Mouse (Mus musculus): ENCODE data around the gene Zp3. TPM values are rescaled to one million over a fixed set of nuclear protein-coding genes. Genes with fewer than 3 reads are reported as not detected.

Gene Zp3
- polyA plus RNA-seq, 1 experiment from 2014 or later: 0.58 TPM

- no peak for ATAC-seq (ENCODE audit: low read depth)
- H3K9me3 ChIP-seq (ENCODE audit: control insufficient read depth, low read length): no peaks in the 10 kb centered on the region
- no peak overlapping the region for H3K4me3 ChIP-seq (ENCODE audit: low read depth, low read length)
- no peak overlapping the region for H3K4me2 ChIP-seq (ENCODE audit: low read depth, low read length)
- no peaks in the 10 kb centered on the region for H3K4me1 ChIP-seq (ENCODE audit: control insufficient read depth, insufficient read depth, low read length)
- H3K27ac ChIP-seq (replicated peaks; ENCODE audit: low read depth, low read length): no peak overlapping the region
- no peaks in the 10 kb centered on the region for H3K36me3 ChIP-seq (ENCODE audit: control insufficient read depth, insufficient read depth, low read length)
- no peak overlapping the region for H3K9ac ChIP-seq (ENCODE audit: low read depth, low read length)
- WGBS: 56% methylated on average over 5 of the region's 5 CpGs
- no peak for DNase-seq (ENCODE audit: low spot score)
- H3K27me3 ChIP-seq (replicated peaks; ENCODE audit: control insufficient read depth, insufficient read depth, low read length): no peaks in the 10 kb centered on the region
Observed at GRCm38 (mm10) chr5:135940587-135940986, 39.3 kb upstream of the Zp3 start.

DNA sequence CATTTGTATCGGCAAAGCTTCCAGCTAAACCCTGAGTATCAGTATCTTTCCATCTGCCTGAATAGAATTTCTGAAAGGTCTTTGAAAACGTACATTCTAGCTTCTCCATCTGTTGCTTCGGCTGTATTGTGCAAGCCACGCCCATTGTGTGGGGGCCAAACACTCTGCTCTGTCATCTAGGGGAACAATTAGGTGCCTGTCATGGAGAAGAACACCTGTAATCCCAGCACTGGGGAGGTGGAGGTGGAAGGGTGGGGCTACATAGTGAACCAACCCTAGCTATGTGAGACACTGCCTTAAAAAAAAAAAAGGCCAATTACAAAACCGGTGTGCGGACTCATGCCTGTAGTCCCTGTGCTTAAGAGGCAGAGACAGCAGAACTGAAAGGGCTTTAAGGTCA lies 37.2 kb upstream of the Zp3 start:
- 71% methylated on average over 6 of the region's 6 CpGs for WGBS
- Histone ChIP-seq H3K36me3 (ENCODE audit: control insufficient read depth, insufficient read depth, low read length) (no peaks in the 10 kb centered on the region), H3K9ac (ENCODE audit: low read depth, low read length) (no peak overlapping the region), H3K9me3 (ENCODE audit: control insufficient read depth, low read length) (no peaks in the 10 kb centered on the region), H3K27me3 (replicated peaks; ENCODE audit: control insufficient read depth, insufficient read depth, low read length) (no peaks in the 10 kb centered on the region), H3K4me1 (ENCODE audit: control insufficient read depth, insufficient read depth, low read length) (peaks cover 5% of the 10 kb centered on the region; the same call in 1 of the 2 replicates), H3K4me3 (ENCODE audit: low read depth, low read length) (no peak overlapping the region), H3K4me2 (ENCODE audit: low read depth, low read length) (no peak overlapping the region), H3K27ac (replicated peaks; ENCODE audit: low read depth, low read length) (no peak overlapping the region)
- no peak for ATAC-seq (ENCODE audit: low read depth)
- no peak for DNase-seq (ENCODE audit: low spot score)

- peak overlapping the region; percentile 25; the same call in 1 of the 2 replicates for H3K4me2 ChIP-seq (ENCODE audit: low read depth, low read length)
- 50% methylated on average over 10 of the region's 10 CpGs for WGBS
- no peaks in the 10 kb centered on the region for H3K27me3 ChIP-seq (replicated peaks; ENCODE audit: control insufficient read depth, insufficient read depth, low read length)
- H3K4me1 ChIP-seq (ENCODE audit: control insufficient read depth, insufficient read depth, low read length): peaks cover 5% of the 10 kb centered on the region; the same call in 1 of the 2 replicates
- H3K9ac ChIP-seq (ENCODE audit: low read depth, low read length): no peak overlapping the region
- no peak overlapping the region for H3K4me3 ChIP-seq (ENCODE audit: low read depth, low read length)
- no peaks in the 10 kb centered on the region for H3K9me3 ChIP-seq (ENCODE audit: control insufficient read depth, low read length)
- 0 out of 2 replicates have a peak overlapping the region, but pooled peaks have one; percentile 18 for H3K27ac ChIP-seq (replicated peaks; ENCODE audit: low read depth, low read length)
- H3K36me3 ChIP-seq (ENCODE audit: control insufficient read depth, insufficient read depth, low read length): no peaks in the 10 kb centered on the region
- peak; percentile 77 for DNase-seq (ENCODE audit: low spot score)
- ATAC-seq (ENCODE audit: low read depth): peak; percentile 56
Observed at GRCm38 (mm10) chr5:135945916-135946408, 33.9 kb upstream of the Zp3 start.

GRCm38 (mm10) chr5:135946621-135947020 lies 33.3 kb upstream of the Zp3 start:
- Histone ChIP-seq H3K9me3 (ENCODE audit: control insufficient read depth, low read length) (no peaks in the 10 kb centered on the region), H3K4me2 (ENCODE audit: low read depth, low read length) (no peak overlapping the region), H3K27me3 (replicated peaks; ENCODE audit: control insufficient read depth, insufficient read depth, low read length) (no peaks in the 10 kb centered on the region), H3K36me3 (ENCODE audit: control insufficient read depth, insufficient read depth, low read length) (no peaks in the 10 kb centered on the region), H3K4me3 (ENCODE audit: low read depth, low read length) (no peak overlapping the region), H3K9ac (ENCODE audit: low read depth, low read length) (no peak overlapping the region), H3K4me1 (ENCODE audit: control insufficient read depth, insufficient read depth, low read length) (peaks cover 5% of the 10 kb centered on the region; the same call in 1 of the 2 replicates), H3K27ac (replicated peaks; ENCODE audit: low read depth, low read length) (no peak overlapping the region)
- DNase-seq (ENCODE audit: low spot score) (peak; percentile 19), ATAC-seq (ENCODE audit: low read depth) (peak; percentile 20; the same call in 1 of the 2 replicates)
- WGBS: 81% methylated on average over 5 of the region's 5 CpGs

GRCm38 (mm10) chr5:135950710-135951412 lies 29.0 kb upstream of the Zp3 start:
- Histone ChIP-seq H3K27me3 (replicated peaks; ENCODE audit: control insufficient read depth, insufficient read depth, low read length) (no peaks in the 10 kb centered on the region), H3K4me1 (ENCODE audit: control insufficient read depth, insufficient read depth, low read length) (peaks cover 4% of the 10 kb centered on the region; the same call in 1 of the 2 replicates), H3K9me3 (ENCODE audit: control insufficient read depth, low read length) (no peaks in the 10 kb centered on the region), H3K4me3 (ENCODE audit: low read depth, low read length) (no peak overlapping the region), H3K4me2 (ENCODE audit: low read depth, low read length) (no peak overlapping the region), H3K36me3 (ENCODE audit: control insufficient read depth, insufficient read depth, low read length) (no peaks in the 10 kb centered on the region), H3K9ac (ENCODE audit: low read depth, low read length) (no peak overlapping the region), H3K27ac (replicated peaks; ENCODE audit: low read depth, low read length) (no peak overlapping the region)
- DNase-seq (ENCODE audit: low spot score) (no peak), ATAC-seq (ENCODE audit: low read depth) (no peak)
- WGBS: 82% methylated on average over 11 of the region's 11 CpGs

GRCm38 (mm10) chr5:135951660-135952059 lies 28.2 kb upstream of the Zp3 start:
- WGBS: 95% methylated on average over 2 of the region's 2 CpGs
- no peak for DNase-seq (ENCODE audit: low spot score)

DNA sequence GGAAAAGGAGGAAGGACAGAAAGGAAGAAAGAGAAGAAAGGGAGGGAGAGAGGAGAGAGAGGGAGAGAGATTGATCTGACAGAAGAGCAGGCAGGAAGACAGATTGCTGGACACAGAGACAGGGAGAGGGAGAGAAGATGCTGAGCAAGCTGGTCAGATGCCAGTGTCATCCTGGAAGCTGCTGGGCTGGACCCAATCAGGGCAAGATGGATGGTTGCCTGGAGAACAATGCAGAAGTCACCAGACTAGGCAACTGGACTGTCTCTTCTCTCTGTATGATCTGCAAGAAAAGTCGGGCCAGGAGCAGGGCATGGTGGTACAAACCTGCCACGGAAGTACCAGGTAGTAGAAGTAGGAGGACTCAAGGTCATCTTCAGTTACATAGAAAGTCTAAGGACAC lies 27.1 kb upstream of the Zp3 start:
- H3K27ac ChIP-seq (replicated peaks; ENCODE audit: low read depth, low read length): no peak overlapping the region
- WGBS: 86% methylated on average over 2 of the region's 2 CpGs

More at GRCm38 (mm10) chr5:135951660-135952059, 28.2 kb upstream of the Zp3 start:
- Histone ChIP-seq H3K4me2 (ENCODE audit: low read depth, low read length) (no peak overlapping the region), H3K9me3 (ENCODE audit: control insufficient read depth, low read length) (no peaks in the 10 kb centered on the region), H3K27ac (replicated peaks; ENCODE audit: low read depth, low read length) (no peak overlapping the region), H3K27me3 (replicated peaks; ENCODE audit: control insufficient read depth, insufficient read depth, low read length) (no peaks in the 10 kb centered on the region), H3K9ac (ENCODE audit: low read depth, low read length) (no peak overlapping the region), H3K36me3 (ENCODE audit: control insufficient read depth, insufficient read depth, low read length) (no peaks in the 10 kb centered on the region), H3K4me3 (ENCODE audit: low read depth, low read length) (no peak overlapping the region), H3K4me1 (ENCODE audit: control insufficient read depth, insufficient read depth, low read length) (peaks cover 1% of the 10 kb centered on the region; the same call in 1 of the 2 replicates)
- no peak for ATAC-seq (ENCODE audit: low read depth)

DNA sequence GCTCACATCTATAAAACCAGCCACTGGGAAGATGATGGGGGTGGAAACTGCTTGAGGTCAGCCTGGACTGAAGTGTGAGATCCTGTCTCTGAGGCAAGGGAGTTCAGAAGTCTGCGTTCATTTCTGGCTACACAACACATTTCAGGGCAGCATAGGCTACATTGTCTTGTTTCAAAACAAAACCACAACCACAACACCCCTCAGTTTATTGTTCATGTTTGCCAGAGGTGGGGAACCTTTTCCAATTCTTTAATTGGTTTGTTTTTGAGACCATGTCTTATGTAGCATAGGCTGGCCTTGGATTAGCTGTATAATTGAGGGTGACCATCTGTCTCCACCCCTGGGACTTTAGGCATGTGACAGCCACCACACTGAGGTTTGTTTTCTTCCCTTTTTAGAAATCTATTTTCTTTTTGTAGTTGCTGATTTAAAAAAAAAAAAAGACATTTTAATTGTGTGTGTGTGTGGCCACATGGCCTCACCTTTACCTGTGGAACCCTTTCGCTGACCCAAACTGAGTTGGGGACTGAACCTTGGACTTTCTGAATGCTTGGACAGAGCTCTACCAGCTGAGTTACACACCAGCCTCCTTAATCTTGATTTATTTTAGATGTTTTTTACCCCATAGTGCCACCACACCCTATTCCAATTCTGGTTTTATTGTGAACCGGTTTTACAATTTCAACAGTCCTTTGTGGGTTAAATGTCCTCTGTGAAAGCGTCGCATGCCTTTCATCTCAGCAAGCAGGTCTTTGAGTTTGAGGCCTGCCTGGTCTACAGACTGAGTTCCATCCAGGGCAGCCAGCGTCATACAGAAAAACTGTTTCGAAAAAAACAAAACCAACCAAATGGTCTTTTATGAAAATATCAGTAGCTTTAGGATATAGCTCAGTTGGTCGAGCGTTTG lies 23.3 kb upstream of the Zp3 start:
- H3K9ac ChIP-seq (ENCODE audit: low read depth, low read length): peak overlapping the region; percentile 49; the same call in 1 of the 2 replicates
- 80% methylated on average over 9 of the region's 9 CpGs for WGBS
- no peak for DNase-seq (ENCODE audit: low spot score)
- ATAC-seq (ENCODE audit: low read depth): no peak
- peak overlapping the region; percentile 62 for H3K4me2 ChIP-seq (ENCODE audit: low read depth, low read length)
- H3K36me3 ChIP-seq (ENCODE audit: control insufficient read depth, insufficient read depth, low read length): no peaks in the 10 kb centered on the region
- peak overlapping the region; percentile 90 for H3K27ac ChIP-seq (replicated peaks; ENCODE audit: low read depth, low read length)
- H3K4me1 ChIP-seq (ENCODE audit: control insufficient read depth, insufficient read depth, low read length): peaks cover 14% of the 10 kb centered on the region
- H3K9me3 ChIP-seq (ENCODE audit: control insufficient read depth, low read length): no peaks in the 10 kb centered on the region
- H3K27me3 ChIP-seq (replicated peaks; ENCODE audit: control insufficient read depth, insufficient read depth, low read length): no peaks in the 10 kb centered on the region
- H3K4me3 ChIP-seq (ENCODE audit: low read depth, low read length): peak overlapping the region; percentile 37; the same call in 1 of the 2 replicates

More for the DNA sequence above, 27.1 kb upstream of the Zp3 start:
- Histone ChIP-seq H3K4me2 (ENCODE audit: low read depth, low read length) (no peak overlapping the region), H3K9me3 (ENCODE audit: control insufficient read depth, low read length) (no peaks in the 10 kb centered on the region), H3K27me3 (replicated peaks; ENCODE audit: control insufficient read depth, insufficient read depth, low read length) (no peaks in the 10 kb centered on the region), H3K4me1 (ENCODE audit: control insufficient read depth, insufficient read depth, low read length) (peaks cover 8% of the 10 kb centered on the region), H3K9ac (ENCODE audit: low read depth, low read length) (no peak overlapping the region), H3K4me3 (ENCODE audit: low read depth, low read length) (no peak overlapping the region), H3K36me3 (ENCODE audit: control insufficient read depth, insufficient read depth, low read length) (no peaks in the 10 kb centered on the region)
- ATAC-seq (ENCODE audit: low read depth) (no peak), DNase-seq (ENCODE audit: low spot score) (no peak)

Measured in embryonic facial prominence, embryonic 14.5 days (tissue).